Comparison of ENCODE assay signal across 8 mouse cellular contexts in the genomic region with DNA sequence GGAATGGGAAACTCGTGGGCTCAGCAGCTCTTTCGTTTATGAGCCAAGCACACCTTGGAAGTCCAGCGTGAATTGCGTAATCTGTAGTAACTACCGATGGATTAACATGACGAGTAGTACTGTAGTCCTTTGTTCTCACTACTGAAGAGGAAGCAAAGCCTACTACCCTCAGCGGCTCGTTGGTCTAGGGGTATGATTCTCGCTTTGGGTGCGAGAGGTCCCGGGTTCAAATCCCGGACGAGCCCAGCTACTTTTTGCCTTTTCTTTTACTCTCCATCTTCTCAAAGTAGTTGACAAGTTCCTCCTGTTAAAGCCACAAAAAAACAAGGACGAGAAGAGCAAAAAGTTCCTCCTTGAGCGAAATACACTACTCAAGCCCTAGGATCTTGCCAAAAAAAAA. TPM values are rescaled to one million over a fixed set of nuclear protein-coding genes. Genes with fewer than 3 reads are reported as not detected.
DNase-seq lines count a peak whose midpoint lies in the region; ATAC-seq and TF ChIP-seq lines count a peak whose summit lies in the region.

No protein-coding gene starts in this region.

- peak overlapping the region; percentile 75 for H3K4me2 ChIP-seq in heart, embryonic 13.5 days
- H3K4me2 ChIP-seq in liver, embryonic 14.5 days (ENCODE audit: low read depth): peak overlapping the region; percentile 95
- peak overlapping the region; percentile 60 for H3K4me2 ChIP-seq in stomach, embryonic 16.5 days (ENCODE audit: low read depth, low read length)

- no peaks in the 10 kb centered on the region for H3K36me3 ChIP-seq in embryonic facial prominence, embryonic 10.5 days (replicated peaks)
- no peaks in the 10 kb centered on the region for H3K36me3 ChIP-seq in heart, embryonic 13.5 days
- H3K36me3 ChIP-seq in liver, embryonic 14.5 days (replicated peaks; ENCODE audit: control insufficient read depth, insufficient read depth, low read depth): no peaks in the 10 kb centered on the region
- no peaks in the 10 kb centered on the region for H3K36me3 ChIP-seq in stomach, embryonic 16.5 days (ENCODE audit: control insufficient read depth, insufficient read depth, low read length)

- H3K4me1 ChIP-seq in embryonic facial prominence, embryonic 10.5 days: peaks cover 20% of the 10 kb centered on the region
- H3K4me1 ChIP-seq in heart, embryonic 13.5 days: peaks cover 24% of the 10 kb centered on the region
- H3K4me1 ChIP-seq in liver, embryonic 14.5 days (replicated peaks; ENCODE audit: control insufficient read depth in 2 of 2, insufficient read depth in 2 of 2, low read length in 1 of 2): peaks cover 10 to 22% of the 10 kb centered on the region in 2 experiments
- H3K4me1 ChIP-seq in stomach, embryonic 16.5 days (ENCODE audit: control insufficient read depth, insufficient read depth, low read length): peaks cover 9% of the 10 kb centered on the region

- TF ChIP-seq EP300 in liver, embryonic 14.5 days (IDR thresholded peaks at IDR 0.05; ENCODE audit: low read depth): no peak

- ATAC-seq in heart, embryonic 13.5 days (ENCODE audit: extremely low read depth, insufficient number of reproducible peaks, low FRiP score, low TSS enrichment): no peak
- ATAC-seq in liver, embryonic 14.5 days (ENCODE audit: insufficient read depth): peak; percentile 62
- peak; percentile 75; the same call in 1 of the 2 replicates for ATAC-seq in stomach, embryonic 16.5 days (ENCODE audit: insufficient read depth, low FRiP score)

- 0 out of 2 replicates have a peak, but pooled peaks cover 8% of the 10 kb centered on the region for H3K27me3 ChIP-seq in embryonic facial prominence, embryonic 10.5 days (replicated peaks; ENCODE audit: low read depth, poor library complexity, severe bottlenecking)
- no peaks in the 10 kb centered on the region for H3K27me3 ChIP-seq in heart, embryonic 13.5 days (replicated peaks)
- no peaks in the 10 kb centered on the region for H3K27me3 ChIP-seq in liver, embryonic 14.5 days (ENCODE audit: control insufficient read depth, insufficient read depth, low read length)
- no peaks in the 10 kb centered on the region for H3K27me3 ChIP-seq in stomach, embryonic 16.5 days (ENCODE audit: control insufficient read depth, insufficient read depth, low read length)

- H3K27ac ChIP-seq in embryonic facial prominence, embryonic 10.5 days (replicated peaks): no peak overlapping the region; the same call in 1 of the 2 replicates
- H3K27ac ChIP-seq in heart, embryonic 13.5 days (replicated peaks): no peak overlapping the region
- H3K27ac ChIP-seq in liver, embryonic 14.5 days: no peak overlapping the region; the same call in 1 of the 2 replicates
- H3K27ac ChIP-seq in stomach, embryonic 16.5 days (ENCODE audit: low read length): no peak overlapping the region

- peak; percentile 96 for DNase-seq in 3T3-L1 (ENCODE audit: low read depth, low spot score)
- peak; percentile 78 for DNase-seq in T-cell, adult 2 months (ENCODE audit: low spot score)
- DNase-seq in embryonic facial prominence, embryonic 10.5 days (ENCODE audit: low spot score): peak; percentile 87
- peak; percentile 57 for DNase-seq in kidney, postnatal 10 days
- DNase-seq in liver, embryonic 14.5 days (ENCODE audit: low read depth in 3 of 3, low spot score in 3 of 3): peak in 2 of 3 experiments; percentile 59 to 74
- peak; percentile 70 to 82 for DNase-seq in natural killer cell, adult 2 months (ENCODE audit: low spot score in 2 of 2)

- peak overlapping the region; percentile 86 for H3K9ac ChIP-seq in heart, embryonic 13.5 days
- peak overlapping the region; percentile 78 for H3K9ac ChIP-seq in liver, embryonic 14.5 days (replicated peaks)
- peak overlapping the region; percentile 57 for H3K9ac ChIP-seq in stomach, embryonic 16.5 days (ENCODE audit: low read length)

- H3K9me3 ChIP-seq in embryonic facial prominence, embryonic 10.5 days: no peaks in the 10 kb centered on the region
- H3K9me3 ChIP-seq in heart, embryonic 13.5 days: no peaks in the 10 kb centered on the region
- H3K9me3 ChIP-seq in liver, embryonic 14.5 days (ENCODE audit: control insufficient read depth, low read length): no peaks in the 10 kb centered on the region
- no peaks in the 10 kb centered on the region for H3K9me3 ChIP-seq in stomach, embryonic 16.5 days (replicated peaks; ENCODE audit: control insufficient read depth, low read length)

- peak overlapping the region; percentile 78 for H3K4me3 ChIP-seq in embryonic facial prominence, embryonic 10.5 days
- H3K4me3 ChIP-seq in heart, embryonic 13.5 days: peak overlapping the region; percentile 63
- peak overlapping the region; percentile 67 to 69 for H3K4me3 ChIP-seq in liver, embryonic 14.5 days (ENCODE audit: insufficient read depth in 1 of 2, low read depth in 2 of 2, low read length in 2 of 2)
- peak overlapping the region; percentile 59 for H3K4me3 ChIP-seq in stomach, embryonic 16.5 days (replicated peaks; ENCODE audit: low read length)

- under 1% methylated on average over 15 of the region's 15 CpGs for WGBS in embryonic facial prominence, embryonic 10.5 days
- WGBS in heart, embryonic 13.5 days: 3% methylated on average over 15 of the region's 15 CpGs
- under 1% methylated on average over 15 of the region's 15 CpGs for WGBS in liver, embryonic 14.5 days (ENCODE audit: insufficient replicate concordance)
- 3% methylated on average over 15 of the region's 15 CpGs for WGBS in stomach, embryonic 16.5 days

- TF ChIP-seq CTCF in liver, embryonic 14.5 days (IDR thresholded peaks at IDR 0.05; ENCODE audit: low read depth): no peak

RNA-seq across cellular contexts. Expression of a gene that starts 17.7 kb away (rescaled TPM):
- 42.0 and 49.2 TPM in 2 replicates for polyA plus RNA-seq in embryonic facial prominence, embryonic 10.5 days (2016; fragmentation: Nextera tagmentation; extraction: Ambion mirVana)
- polyA plus RNA-seq in heart, embryonic 13.5 days (2015; fragmentation: Nextera tagmentation; extraction: Ambion mirVana): 50.7 and 57.8 TPM in 2 replicates
- 14.8 and 20.7 TPM in 2 replicates for polyA plus RNA-seq in liver, embryonic 14.5 days (2012; rRNA removed)
- polyA plus RNA-seq in liver, embryonic 14.5 days (2014; fragmentation: Nextera tagmentation; extraction: Ambion mirVana): 14.7 and 18.9 TPM in 2 replicates
- polyA plus RNA-seq in stomach, embryonic 16.5 days (2015; fragmentation: Nextera tagmentation; extraction: Ambion mirVana): 58.2 and 58.7 TPM in 2 replicates

RNA-seq across cellular contexts. Expression of a gene that starts 38.4 kb away (rescaled TPM):
- 8.0 and 8.7 TPM in 2 replicates for polyA plus RNA-seq in embryonic facial prominence, embryonic 10.5 days (2016; fragmentation: Nextera tagmentation; extraction: Ambion mirVana)
- polyA plus RNA-seq in heart, embryonic 13.5 days (2015; fragmentation: Nextera tagmentation; extraction: Ambion mirVana): 11.7 and 12.2 TPM in 2 replicates
- polyA plus RNA-seq in liver, embryonic 14.5 days (2012; rRNA removed): 0.25 and 0.48 TPM in 2 replicates
- polyA plus RNA-seq in liver, embryonic 14.5 days (2014; fragmentation: Nextera tagmentation; extraction: Ambion mirVana): 0.85 and 1.00 TPM in 2 replicates
- polyA plus RNA-seq in stomach, embryonic 16.5 days (2015; fragmentation: Nextera tagmentation; extraction: Ambion mirVana): 4.2 and 4.5 TPM in 2 replicates

RNA-seq across cellular contexts. Expression of a gene that starts 50.6 kb away (rescaled TPM):
- 646 and 663 TPM in 2 replicates for polyA plus RNA-seq in embryonic facial prominence, embryonic 10.5 days (2016; fragmentation: Nextera tagmentation; extraction: Ambion mirVana)
- 1,322 and 1,484 TPM in 2 replicates for polyA plus RNA-seq in heart, embryonic 13.5 days (2015; fragmentation: Nextera tagmentation; extraction: Ambion mirVana)
- polyA plus RNA-seq in liver, embryonic 14.5 days (2012; rRNA removed): 53.0 and 150 TPM in 2 replicates
- 493 and 495 TPM in 2 replicates for polyA plus RNA-seq in liver, embryonic 14.5 days (2014; fragmentation: Nextera tagmentation; extraction: Ambion mirVana)
- polyA plus RNA-seq in stomach, embryonic 16.5 days (2015; fragmentation: Nextera tagmentation; extraction: Ambion mirVana): 640 and 740 TPM in 2 replicates

RNA-seq across cellular contexts. Expression of a gene that starts 56.8 kb away (rescaled TPM):
- 68.2 and 69.9 TPM in 2 replicates for polyA plus RNA-seq in embryonic facial prominence, embryonic 10.5 days (2016; fragmentation: Nextera tagmentation; extraction: Ambion mirVana)
- polyA plus RNA-seq in heart, embryonic 13.5 days (2015; fragmentation: Nextera tagmentation; extraction: Ambion mirVana): 35.7 and 44.6 TPM in 2 replicates
- polyA plus RNA-seq in liver, embryonic 14.5 days (2012; rRNA removed): 7.3 and 12.9 TPM in 2 replicates
- 13.3 and 17.3 TPM in 2 replicates for polyA plus RNA-seq in liver, embryonic 14.5 days (2014; fragmentation: Nextera tagmentation; extraction: Ambion mirVana)
- polyA plus RNA-seq in stomach, embryonic 16.5 days (2015; fragmentation: Nextera tagmentation; extraction: Ambion mirVana): 25.3 and 28.9 TPM in 2 replicates
